Comparison of ENCODE assay signal across 8 mouse cellular contexts in genomic region chr2:90904076-90904855, GRCm38 (mm10). TPM values are rescaled to one million over a fixed set of nuclear protein-coding genes. Genes with fewer than 3 reads are reported as not detected.
DNase-seq lines count a peak whose midpoint lies in the region; ATAC-seq lines count a peak whose summit lies in the region.

Kbtbd4 (plus strand) TSS chr2:90904740.
Ndufs3 (minus strand) TSS chr2:90904827.

- peaks cover 62% of the 10 kb centered on the region for H3K36me3 ChIP-seq in heart, embryonic 10.5 days
- H3K36me3 ChIP-seq in kidney, embryonic 15.5 days, result peaks cover 65% of the 10 kb centered on the region
- peaks cover 26% of the 10 kb centered on the region for H3K36me3 ChIP-seq in liver, embryonic 11.5 days (ENCODE audit: control insufficient read depth, insufficient read depth, low read length)
- peaks cover 30% of the 10 kb centered on the region for H3K36me3 ChIP-seq in stomach, embryonic 14.5 days (ENCODE audit: control insufficient read depth, insufficient read depth, low read length)

- H3K9ac ChIP-seq in kidney, embryonic 15.5 days, result peak within 1 kb of the TSS; percentile 95
- peak within 1 kb of the TSS; percentile 95 for H3K9ac ChIP-seq in liver, embryonic 11.5 days (ENCODE audit: low read depth, low read length)
- H3K9ac ChIP-seq in stomach, embryonic 14.5 days (replicated peaks; ENCODE audit: low read depth, low read length), result peak within 1 kb of the TSS; percentile 97

- no peaks in the 10 kb centered on the region for H3K27me3 ChIP-seq in heart, embryonic 10.5 days (ENCODE audit: insufficient read depth, poor library complexity, severe bottlenecking)
- H3K27me3 ChIP-seq in kidney, embryonic 15.5 days, result no peaks in the 10 kb centered on the region
- H3K27me3 ChIP-seq in liver, embryonic 11.5 days (replicated peaks; ENCODE audit: control insufficient read depth, insufficient read depth, low read length), result no peaks in the 10 kb centered on the region
- no peaks in the 10 kb centered on the region for H3K27me3 ChIP-seq in stomach, embryonic 14.5 days (ENCODE audit: control insufficient read depth, insufficient read depth, low read length)

- DNase-seq in B cell, adult 2 months, result peak; percentile 93
- DNase-seq in brain, adult 2 months (ENCODE audit: low read depth, low spot score), result peak; percentile 96
- DNase-seq in heart, embryonic 10.5 days (ENCODE audit: low spot score), result peak; percentile 95
- DNase-seq in liver, embryonic 11.5 days (ENCODE audit: low spot score), result peak; percentile 93
- peak; percentile 93 for DNase-seq in naive thymus-derived CD4-positive, alpha-beta T cell, adult 2 months (ENCODE audit: low read depth)

- peak within 1 kb of the TSS; percentile 73 for H3K4me2 ChIP-seq in kidney, embryonic 15.5 days
- peak within 1 kb of the TSS; percentile 78 for H3K4me2 ChIP-seq in liver, embryonic 11.5 days
- H3K4me2 ChIP-seq in stomach, embryonic 14.5 days (replicated peaks; ENCODE audit: low read depth, low read length), result peak within 1 kb of the TSS; percentile 52

- H3K4me3 ChIP-seq in heart, embryonic 10.5 days, result peak within 1 kb of the TSS; percentile 81
- H3K4me3 ChIP-seq in kidney, embryonic 15.5 days (replicated peaks), result peak within 1 kb of the TSS; percentile 95
- H3K4me3 ChIP-seq in liver, embryonic 11.5 days (ENCODE audit: low read depth, low read length), result peak within 1 kb of the TSS; percentile 88
- H3K4me3 ChIP-seq in stomach, embryonic 14.5 days (ENCODE audit: low read depth, low read length), result peak within 1 kb of the TSS; percentile 90

- under 1% methylated on average over 43 of the region's 43 CpGs for WGBS in heart, embryonic 10.5 days
- WGBS in kidney, embryonic 15.5 days, result under 1% methylated on average over 43 of the region's 43 CpGs
- whole genome bisulfite sequencing in liver, embryonic 11.5 days, result under 1% methylated on average over 43 of the region's 43 CpGs
- 1% methylated on average over 42 of the region's 43 CpGs for WGBS in stomach, embryonic 14.5 days

- H3K4me1 ChIP-seq in heart, embryonic 10.5 days, result peaks cover 18% of the 10 kb centered on the region
- peaks cover 28% of the 10 kb centered on the region for H3K4me1 ChIP-seq in kidney, embryonic 15.5 days
- H3K4me1 ChIP-seq in liver, embryonic 11.5 days (replicated peaks; ENCODE audit: control insufficient read depth, insufficient read depth, low read length), result peaks cover 11% of the 10 kb centered on the region
- H3K4me1 ChIP-seq in stomach, embryonic 14.5 days (ENCODE audit: control insufficient read depth, insufficient read depth, low read length), result peaks cover 6% of the 10 kb centered on the region; the same call in 1 of the 2 replicates

- peak within 1 kb of the TSS; percentile 96 for H3K27ac ChIP-seq in heart, embryonic 10.5 days
- H3K27ac ChIP-seq in kidney, embryonic 15.5 days, result peak within 1 kb of the TSS; percentile 95
- H3K27ac ChIP-seq in liver, embryonic 11.5 days (ENCODE audit: low read depth, low read length), result peak within 1 kb of the TSS; percentile 81
- H3K27ac ChIP-seq in stomach, embryonic 14.5 days (ENCODE audit: low read length), result peak within 1 kb of the TSS; percentile 90

- no peaks in the 10 kb centered on the region for H3K9me3 ChIP-seq in heart, embryonic 10.5 days
- no peaks in the 10 kb centered on the region for H3K9me3 ChIP-seq in kidney, embryonic 15.5 days (replicated peaks)
- no peaks in the 10 kb centered on the region for H3K9me3 ChIP-seq in liver, embryonic 11.5 days (ENCODE audit: control insufficient read depth, low read length)
- no peaks in the 10 kb centered on the region for H3K9me3 ChIP-seq in stomach, embryonic 14.5 days (ENCODE audit: control insufficient read depth, low read depth, low read length)

- peak; percentile 99 for ATAC-seq in erythroblast, adult 5-6 weeks (replicated peaks; ENCODE audit: low FRiP score, poor library complexity, severe bottlenecking)
- peak; percentile 94 for ATAC-seq in kidney, embryonic 15.5 days (replicated peaks; ENCODE audit: low FRiP score)
- peak; percentile 92 for ATAC-seq in liver, embryonic 11.5 days (replicated peaks; ENCODE audit: low FRiP score)
- peak; percentile 93 for ATAC-seq in stomach, embryonic 14.5 days (ENCODE audit: insufficient number of reproducible peaks, insufficient read depth, low FRiP score, low read depth)

RNA-seq across cellular contexts. Expression of gene Kbtbd4, which starts in this region (rescaled TPM):
- 1.7 and 5.8 TPM in 2 replicates for total RNA-seq in erythroblast, adult 5-6 weeks (2015; ENCODE audit: low replicate concordance)
- 2.8 TPM in 2 replicates for total RNA-seq in erythroblast, adult 5-6 weeks (2017; ENCODE audit: low replicate concordance)
- polyA plus RNA-seq in heart, embryonic 10.5 days (2016; fragmentation: Nextera tagmentation; extraction: Ambion mirVana), result 33.2 and 42.2 TPM in 2 replicates
- polyA plus RNA-seq in kidney, embryonic 15.5 days (2015; fragmentation: Nextera tagmentation; extraction: Ambion mirVana), result 39.2 and 42.4 TPM in 2 replicates
- 32.6 and 34.4 TPM in 2 replicates for polyA plus RNA-seq in liver, embryonic 11.5 days (2014; fragmentation: Nextera tagmentation; extraction: Ambion mirVana)
- polyA plus RNA-seq in stomach, embryonic 14.5 days (2014; fragmentation: Nextera tagmentation; extraction: Ambion mirVana), result 30.3 and 37.0 TPM in 2 replicates

RNA-seq across cellular contexts. Expression of gene Ndufs3, which starts in this region (rescaled TPM):
- 36.2 and 37.3 TPM in 2 replicates for total RNA-seq in erythroblast, adult 5-6 weeks (2015; ENCODE audit: low replicate concordance)
- total RNA-seq in erythroblast, adult 5-6 weeks (2017; ENCODE audit: low replicate concordance), result 28.0 and 29.0 TPM in 2 replicates
- polyA plus RNA-seq in heart, embryonic 10.5 days (2016; fragmentation: Nextera tagmentation; extraction: Ambion mirVana), result 276 and 329 TPM in 2 replicates
- 232 and 236 TPM in 2 replicates for polyA plus RNA-seq in kidney, embryonic 15.5 days (2015; fragmentation: Nextera tagmentation; extraction: Ambion mirVana)
- 223 and 236 TPM in 2 replicates for polyA plus RNA-seq in liver, embryonic 11.5 days (2014; fragmentation: Nextera tagmentation; extraction: Ambion mirVana)
- 216 and 220 TPM in 2 replicates for polyA plus RNA-seq in stomach, embryonic 14.5 days (2014; fragmentation: Nextera tagmentation; extraction: Ambion mirVana)

Comparison
In these comparisons a context has a peak if more than half of its experiments do, and no peak if none do; other contexts are left out.
1. Peak in every context shown above with its lines: DNase-seq, ATAC-seq, H3K4me3 ChIP-seq and H3K27ac ChIP-seq.